Mouse (Mus musculus): ENCODE results near the gene Gm4744. TPM values are rescaled to one million over a fixed set of nuclear protein-coding genes. Genes with fewer than 3 reads are reported as not detected.
"Not testable (repeated sequence)": the region's sequence is repeated elsewhere in the genome, so short reads cannot be mapped to it uniquely, and the experiment has no call there.

The Gm4744 gene
- not detected in 2 replicates for polyA plus RNA-seq (2012; rRNA removed)

DNA sequence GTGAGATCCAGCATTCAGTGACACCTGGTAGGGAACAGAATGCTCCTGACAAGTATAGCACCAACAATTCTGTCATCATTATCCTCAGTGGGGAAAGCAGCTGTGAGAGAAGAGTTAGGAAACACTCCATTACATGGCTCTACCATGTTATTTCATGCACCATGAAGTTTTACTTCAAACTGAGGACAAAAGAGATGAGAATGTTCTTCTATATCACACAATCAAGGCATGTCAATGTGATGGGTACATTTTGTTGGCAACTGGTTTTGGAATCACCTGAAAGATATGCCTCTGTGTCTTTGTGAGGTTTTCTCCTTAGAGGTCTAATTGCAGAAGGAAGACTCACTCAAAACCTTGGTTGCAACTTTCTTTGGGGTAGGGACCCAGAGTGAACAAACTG lies at the start of gene Gm4744:
Gene Gm4744, minus strand, starts transcription at position 101 of the 400 bp plus-strand sequence.
- TF ChIP-seq CTCF (IDR thresholded peaks at IDR 0.05; ENCODE audit: borderline replicate concordance, extremely low read depth, insufficient read depth, insufficient read length) (no peak), POLR2A (IDR thresholded peaks at IDR 0.05; ENCODE audit: borderline replicate concordance, extremely low read depth, insufficient read depth, insufficient read length, poor library complexity, severe bottlenecking) (no peak)
- no peak for DNase-seq (ENCODE audit: low read depth)

DNA sequence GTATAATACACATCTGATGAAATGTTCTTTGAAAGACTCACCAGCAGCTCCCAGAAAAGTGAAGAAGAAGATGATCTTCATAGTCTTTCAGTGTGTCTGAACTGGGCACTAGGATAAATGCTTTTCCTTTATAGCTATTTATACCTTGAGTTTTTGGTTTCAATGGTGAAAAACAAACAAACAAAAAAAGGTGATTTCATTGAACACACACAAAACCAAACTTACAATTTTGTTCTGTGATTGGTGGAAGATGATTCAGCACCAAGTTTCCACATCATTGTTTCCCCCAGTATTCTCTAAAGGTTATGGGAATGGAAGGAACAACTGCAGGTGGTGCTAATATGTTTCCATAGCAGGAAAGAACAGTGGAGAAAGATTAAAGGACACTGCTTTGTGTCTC lies 47.7 kb upstream of the Gm4744 start, which contains the start of gene Gm2663:
Gene Gm2663, minus strand, starts transcription at position 101 of the 400 bp plus-strand sequence.
- DNase-seq (ENCODE audit: low read depth) = not testable (repeated sequence)

DNA sequence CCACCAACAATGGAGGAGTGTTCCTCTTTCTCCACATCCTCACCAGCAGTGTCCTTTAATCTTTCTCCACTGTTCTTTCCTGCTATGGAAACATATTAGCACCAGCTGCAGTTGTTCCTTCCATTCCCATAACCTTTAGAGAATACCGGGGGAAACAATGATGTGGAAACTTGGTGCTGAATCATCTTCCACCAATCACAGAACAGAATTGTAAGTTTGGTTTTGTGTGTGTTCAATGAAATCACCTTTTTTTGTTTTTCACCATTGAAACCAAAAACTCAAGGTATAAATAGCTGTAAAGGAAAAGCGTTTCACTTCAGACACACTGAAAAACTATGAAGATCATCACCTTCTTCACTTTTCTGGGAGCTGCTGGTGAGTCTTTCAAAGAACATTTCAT lies 12.8 kb upstream of the Gm4744 start, which contains the start of gene 1810009J06Rik:
Gene 1810009J06Rik, plus strand, starts transcription at position 301 of the 400 bp plus-strand sequence.
- not testable (repeated sequence) for DNase-seq (ENCODE audit: low read depth)

DNA sequence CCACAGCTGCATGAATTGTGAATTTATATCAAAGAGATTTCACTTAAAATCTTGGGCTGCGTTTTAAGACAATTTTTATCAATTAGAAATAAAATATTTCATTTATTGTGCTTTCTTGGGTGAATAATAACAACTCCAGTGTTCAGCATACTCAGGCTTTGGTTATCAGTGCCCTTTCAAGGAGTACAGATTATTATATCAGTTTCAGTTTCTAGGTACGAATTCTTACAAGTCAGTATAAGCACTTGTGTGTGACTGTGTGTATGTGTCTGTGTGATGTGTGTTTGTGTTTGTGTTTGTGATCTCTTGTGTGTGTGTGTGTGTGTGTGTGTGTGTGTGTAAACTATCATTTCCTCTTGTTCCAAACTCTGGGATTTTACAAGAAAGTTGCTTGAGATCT lies 2.0 kb upstream of the Gm4744 start:
- TF ChIP-seq POLR2A (IDR thresholded peaks at IDR 0.05; ENCODE audit: borderline replicate concordance, extremely low read depth, insufficient read depth, insufficient read length, poor library complexity, severe bottlenecking) = no peak
- TF ChIP-seq CTCF (IDR thresholded peaks at IDR 0.05; ENCODE audit: borderline replicate concordance, extremely low read depth, insufficient read depth, insufficient read length) = no peak
- DNase-seq (ENCODE audit: low read depth) = no peak

DNA sequence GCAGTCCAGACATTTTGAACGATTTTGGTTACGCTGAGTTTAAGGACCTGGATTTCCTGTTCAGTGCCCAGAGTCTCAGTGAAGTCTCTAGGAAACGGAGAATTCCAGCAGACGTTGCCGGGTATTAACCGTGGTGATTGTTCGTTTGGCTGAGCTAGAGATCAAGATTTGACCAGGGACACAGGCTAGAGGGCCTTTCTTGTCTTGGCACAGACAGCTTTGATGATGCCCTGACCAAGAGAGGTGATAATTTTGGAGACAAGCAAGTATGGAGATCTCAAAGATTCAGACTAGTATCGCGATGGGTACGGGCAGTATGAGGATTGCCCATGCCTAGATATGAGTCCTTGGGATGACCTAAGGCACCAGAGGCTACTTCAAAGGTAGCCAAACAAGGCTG lies 11.2 kb downstream of the Gm4744 start, which contains the start of gene 1700074P13Rik:
Gene 1700074P13Rik, minus strand, starts transcription at position 101 of the 400 bp plus-strand sequence.
- no peak for DNase-seq (ENCODE audit: low read depth)
- no peak for TF ChIP-seq CTCF (IDR thresholded peaks at IDR 0.05; ENCODE audit: borderline replicate concordance, extremely low read depth, insufficient read depth, insufficient read length)
- no peak for TF ChIP-seq POLR2A (IDR thresholded peaks at IDR 0.05; ENCODE audit: borderline replicate concordance, extremely low read depth, insufficient read depth, insufficient read length, poor library complexity, severe bottlenecking)

DNA sequence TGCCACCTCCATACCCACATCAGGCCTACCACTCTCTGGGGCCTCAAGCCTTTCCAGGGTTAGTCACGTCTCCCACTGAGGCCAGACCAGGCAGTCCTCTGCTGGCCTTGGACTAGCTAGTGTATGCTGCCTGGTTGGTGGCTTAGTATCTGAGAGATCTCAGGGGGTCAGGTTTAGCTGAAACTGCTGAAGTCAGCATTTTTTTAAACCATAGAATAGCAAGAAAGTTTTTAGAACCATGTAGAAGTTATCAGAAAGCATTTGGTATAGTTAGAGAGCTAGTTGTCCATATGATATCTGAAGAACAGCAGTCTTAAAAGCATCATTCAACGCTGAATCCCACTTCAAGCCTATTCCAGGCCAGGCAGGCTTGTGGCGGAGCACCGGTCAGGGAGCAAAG lies 31.7 kb downstream of the Gm4744 start:
- no peak for DNase-seq (ENCODE audit: low read depth)
- no peak for TF ChIP-seq POLR2A (IDR thresholded peaks at IDR 0.05; ENCODE audit: borderline replicate concordance, extremely low read depth, insufficient read depth, insufficient read length, poor library complexity, severe bottlenecking)
- TF ChIP-seq CTCF (IDR thresholded peaks at IDR 0.05; ENCODE audit: borderline replicate concordance, extremely low read depth, insufficient read depth, insufficient read length) = no peak

DNA sequence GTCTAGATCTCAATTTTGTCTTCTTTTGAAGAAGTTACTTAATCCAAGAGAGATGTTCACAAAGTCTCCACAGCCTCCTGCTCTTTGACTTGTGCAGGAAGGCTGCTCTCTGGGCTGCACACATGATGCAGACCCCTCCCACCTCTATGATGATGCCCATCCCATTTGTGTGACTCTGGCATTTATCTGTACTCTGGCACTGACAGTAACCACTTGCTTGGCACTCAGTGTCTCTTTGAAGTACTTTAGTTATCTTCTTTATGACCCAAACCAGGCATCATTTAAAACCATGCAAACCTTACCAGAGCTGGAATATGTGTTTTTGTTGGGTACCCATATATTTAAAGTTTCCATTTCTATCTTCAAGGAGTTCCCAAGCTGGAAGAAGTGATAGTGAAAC lies 51.4 kb downstream of the Gm4744 start, which contains the start of gene Prss58:
Gene Prss58, minus strand, starts transcription at position 101 of the 400 bp plus-strand sequence.
- DNase-seq (ENCODE audit: low read depth) = no peak
- TF ChIP-seq CTCF (IDR thresholded peaks at IDR 0.05; ENCODE audit: borderline replicate concordance, extremely low read depth, insufficient read depth, insufficient read length) (no peak), POLR2A (IDR thresholded peaks at IDR 0.05; ENCODE audit: borderline replicate concordance, extremely low read depth, insufficient read depth, insufficient read length, poor library complexity, severe bottlenecking) (no peak)

Other genes with a start within 250 kb of the Gm4744 start
- not detected in 2 replicates for gene Moxd2, start 64.4 kb downstream of the Gm4744 start, polyA plus RNA-seq (2012; rRNA removed)
- gene Prss58, start 51.5 kb downstream of the Gm4744 start, polyA plus RNA-seq (2012; rRNA removed) = not detected in 2 replicates
- not detected in 2 replicates for gene 1700074P13Rik, start 11.3 kb downstream of the Gm4744 start, polyA plus RNA-seq (2012; rRNA removed)
- not detected in 2 replicates for gene 1810009J06Rik, start 12.9 kb upstream of the Gm4744 start, polyA plus RNA-seq (2012; rRNA removed)
- not detected in 2 replicates for gene Gm2663, start 47.6 kb upstream of the Gm4744 start, polyA plus RNA-seq (2012; rRNA removed)
- gene 2210010C04Rik, start 83.6 kb upstream of the Gm4744 start, polyA plus RNA-seq (2012; rRNA removed) = 0.03 TPM in 1 of 2 replicates, not detected in the other

Measured in brain, embryonic 14.5 days (tissue).